Mouse (Mus musculus) brain, embryonic 14.5 days (tissue): ENCODE measurements around the gene Grifin.

Experiments
- CTCF ChIP-seq: fragments of 200-500 bp; IDR thresholded peaks from 2 replicates; pipeline ENCODE4 v1.5.1; 2012; ENCODE audit warnings: inconsistent platforms, mild to moderate bottlenecking, moderate library complexity, borderline replicate concordance; ENCODE audit not compliant: insufficient read depth, insufficient read length; ENCODE audit errors: extremely low read depth
- POLR2A ChIP-seq: fragments of 200-500 bp; IDR thresholded peaks from 2 replicates; pipeline ENCODE4 v1.6.1; 2012; ENCODE audit warnings: mild to moderate bottlenecking, inconsistent platforms, borderline replicate concordance; ENCODE audit not compliant: poor library complexity, insufficient read depth, insufficient read length, severe bottlenecking; ENCODE audit errors: extremely low read depth

DNA sequence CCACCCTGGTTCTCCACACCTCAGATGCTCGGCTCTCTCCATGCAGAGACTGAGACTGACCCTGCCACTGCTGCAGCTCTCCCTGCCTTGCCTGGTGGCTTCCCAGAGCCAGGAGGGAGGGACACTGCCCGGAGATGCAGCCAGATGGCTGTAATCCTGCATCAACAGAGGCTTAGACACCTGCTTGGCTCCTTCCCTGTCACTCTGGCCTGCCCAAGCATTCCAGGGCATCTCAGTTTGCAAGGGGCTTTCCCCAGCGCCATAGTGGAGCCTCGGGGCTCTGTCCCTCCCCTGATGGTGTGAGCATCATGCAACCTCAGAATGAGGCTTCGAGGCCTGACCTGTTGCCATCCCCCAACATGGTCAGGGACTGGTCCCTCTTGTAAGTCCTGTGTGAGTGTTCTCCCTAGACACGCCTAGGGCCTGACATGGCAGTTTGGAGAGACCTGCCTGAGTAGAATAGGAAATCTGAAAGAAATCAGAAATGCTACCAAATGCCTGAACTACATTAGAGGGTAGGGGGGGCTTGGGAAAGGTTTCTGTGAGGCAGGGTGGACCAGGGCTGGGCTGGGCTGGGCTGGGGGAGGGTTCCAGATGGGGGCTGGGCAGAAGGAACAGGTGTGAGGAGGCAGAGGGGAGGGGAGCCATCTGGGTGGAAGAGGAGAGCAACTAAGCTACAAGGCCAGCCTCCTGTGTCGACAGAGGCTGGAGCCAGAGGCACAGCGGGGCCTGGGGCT lies 18.3 kb upstream of the Grifin start:
- TF ChIP-seq CTCF, result no peak
- TF ChIP-seq POLR2A, result no peak
